Comparison of ENCODE assay signal across 9 mouse cellular contexts in genomic region chr2:180725414-180725778, GRCm38 (mm10). TPM values are rescaled to one million over a fixed set of nuclear protein-coding genes. Genes with fewer than 3 reads are reported as not detected.
DNase-seq lines count a peak whose midpoint lies in the region; ATAC-seq and TF ChIP-seq lines count a peak whose summit lies in the region.
"Had no signal": no experiment of that assay in that cellular context is flagged by ENCODE, and none has a peak within 500 bp of the region (broad histone marks: within the 10 kb centered on the region; RNA-seq: fewer than 3 reads in every experiment).

No protein-coding gene starts in this region.

- H3K36me3 ChIP-seq in hindbrain, embryonic 10.5 days: peaks cover 38% of the 10 kb centered on the region
- 0 out of 2 replicates have a peak, but pooled peaks cover 4% of the 10 kb centered on the region for H3K36me3 ChIP-seq in hindbrain, embryonic 11.5 days (ENCODE audit: control insufficient read depth, insufficient read depth, low read length)
- no peaks in the 10 kb centered on the region; the same call in none of the 2 replicates for H3K36me3 ChIP-seq in testis, adult 2 months (ENCODE audit: control insufficient read depth, insufficient read depth, low read length)
- peaks cover 38% of the 10 kb centered on the region for H3K36me3 ChIP-seq in limb, embryonic 10.5 days
- peaks cover 7% of the 10 kb centered on the region; the same call in 1 of the 2 replicates for H3K36me3 ChIP-seq in stomach, embryonic 16.5 days (ENCODE audit: control insufficient read depth, insufficient read depth, low read length)

- TF ChIP-seq POLR2A in testis, adult 2 months (IDR thresholded peaks at IDR 0.05; ENCODE audit: control insufficient read depth, low read depth, low read length): no peak

- H3K27ac ChIP-seq in hindbrain, embryonic 10.5 days: no peak overlapping the region
- H3K27ac ChIP-seq in hindbrain, embryonic 11.5 days (ENCODE audit: low read depth, low read length): no peak overlapping the region
- peak overlapping the region; percentile 80 for H3K27ac ChIP-seq in testis, adult 2 months (ENCODE audit: control insufficient read depth, insufficient read depth, low read depth, low read length)
- no peak overlapping the region for H3K27ac ChIP-seq in limb, embryonic 10.5 days
- H3K27ac ChIP-seq in stomach, embryonic 16.5 days (ENCODE audit: low read length): peak overlapping the region; percentile 62; the same call in 1 of the 2 replicates

- no peak overlapping the region for H3K4me2 ChIP-seq in hindbrain, embryonic 11.5 days (replicated peaks; ENCODE audit: low read depth, low read length)
- H3K4me2 ChIP-seq in stomach, embryonic 16.5 days (ENCODE audit: low read depth, low read length): peak overlapping the region; percentile 65

- no peak for DNase-seq in hindbrain, embryonic 10.5 days (ENCODE audit: low spot score)
- DNase-seq in hindbrain, embryonic 11.5 days (ENCODE audit: low spot score): no peak
- no peak for DNase-seq in testis, postnatal 14 days (ENCODE audit: low spot score)
- no peak for DNase-seq in limb, embryonic 10.5 days (ENCODE audit: low spot score)
- DNase-seq in cerebellum, postnatal 14 days: no peak

- no peaks in the 10 kb centered on the region for H3K9me3 ChIP-seq in hindbrain, embryonic 10.5 days
- no peaks in the 10 kb centered on the region for H3K9me3 ChIP-seq in hindbrain, embryonic 11.5 days (ENCODE audit: control insufficient read depth, low read length)
- H3K9me3 ChIP-seq in limb, embryonic 10.5 days (replicated peaks): no peaks in the 10 kb centered on the region
- no peaks in the 10 kb centered on the region for H3K9me3 ChIP-seq in stomach, embryonic 16.5 days (replicated peaks; ENCODE audit: control insufficient read depth, low read length)

- 0 out of 2 replicates have a peak overlapping the region, but pooled peaks have one; percentile 4 for H3K4me3 ChIP-seq in hindbrain, embryonic 10.5 days
- H3K4me3 ChIP-seq in hindbrain, embryonic 11.5 days (ENCODE audit: low read depth, low read length): no peak overlapping the region
- H3K4me3 ChIP-seq in testis, adult 2 months (ENCODE audit: control insufficient read depth, low read depth, low read length): peak overlapping the region; percentile 76
- H3K4me3 ChIP-seq in limb, embryonic 10.5 days: peak overlapping the region; percentile 13; the same call in 1 of the 2 replicates
- H3K4me3 ChIP-seq in stomach, embryonic 16.5 days (replicated peaks; ENCODE audit: low read length): peak overlapping the region; percentile 37

- TF ChIP-seq CTCF in testis, adult 2 months (IDR thresholded peaks at IDR 0.05; ENCODE audit: control insufficient read depth, insufficient read depth, insufficient replicate concordance, low read depth, low read length): no peak

- 0 out of 2 replicates have a peak, but pooled peaks cover 4% of the 10 kb centered on the region for H3K27me3 ChIP-seq in hindbrain, embryonic 10.5 days (ENCODE audit: insufficient read depth, poor library complexity, severe bottlenecking)
- H3K27me3 ChIP-seq in hindbrain, embryonic 11.5 days (ENCODE audit: control insufficient read depth, insufficient read depth, low read length): no peaks in the 10 kb centered on the region
- no peaks in the 10 kb centered on the region for H3K27me3 ChIP-seq in testis, adult 2 months (ENCODE audit: control insufficient read depth, insufficient read depth, low read length)
- H3K27me3 ChIP-seq in limb, embryonic 10.5 days (ENCODE audit: low read depth, poor library complexity, severe bottlenecking): no peaks in the 10 kb centered on the region; the same call in 1 of the 2 replicates
- H3K27me3 ChIP-seq in stomach, embryonic 16.5 days (ENCODE audit: control insufficient read depth, insufficient read depth, low read length): no peaks in the 10 kb centered on the region

- peaks cover 26% of the 10 kb centered on the region for H3K4me1 ChIP-seq in hindbrain, embryonic 10.5 days (replicated peaks)
- H3K4me1 ChIP-seq in hindbrain, embryonic 11.5 days (replicated peaks; ENCODE audit: control insufficient read depth, insufficient read depth, low read length): no peaks in the 10 kb centered on the region
- peaks cover 23% of the 10 kb centered on the region for H3K4me1 ChIP-seq in testis, adult 2 months (ENCODE audit: control insufficient read depth, insufficient read depth, low read length)
- H3K4me1 ChIP-seq in limb, embryonic 10.5 days: peaks cover 21% of the 10 kb centered on the region
- peaks cover 16% of the 10 kb centered on the region for H3K4me1 ChIP-seq in stomach, embryonic 16.5 days (ENCODE audit: control insufficient read depth, insufficient read depth, low read length)

- no peak for ATAC-seq in hindbrain, embryonic 11.5 days (ENCODE audit: low FRiP score)
- no peak for ATAC-seq in stomach, embryonic 16.5 days (ENCODE audit: insufficient read depth, low FRiP score)
- no peak for ATAC-seq in activated CD4-positive, CD25-positive, alpha-beta regulatory T cell, adult 4 months
- ATAC-seq: forebrain, embryonic 16.5 days had no signal

- no peak overlapping the region for H3K9ac ChIP-seq in hindbrain, embryonic 11.5 days (ENCODE audit: low read depth, low read length)
- H3K9ac ChIP-seq in stomach, embryonic 16.5 days (ENCODE audit: low read length): peak overlapping the region; percentile 65

- 8% methylated on average over 6 of the region's 6 CpGs for WGBS in hindbrain, embryonic 10.5 days
- 9% methylated on average over 6 of the region's 6 CpGs for WGBS in hindbrain, embryonic 11.5 days
- 11% methylated on average over 6 of the region's 6 CpGs for WGBS in limb, embryonic 10.5 days
- 1% methylated on average over 6 of the region's 6 CpGs for WGBS in stomach, embryonic 16.5 days

RNA-seq across cellular contexts. Expression of gene Slc17a9, which starts 0.3 kb away (rescaled TPM):
- polyA plus RNA-seq in hindbrain, embryonic 10.5 days (2016; fragmentation: Nextera tagmentation; extraction: Ambion mirVana): 0.25 and 0.54 TPM in 2 replicates
- polyA plus RNA-seq in hindbrain, embryonic 11.5 days (2014; fragmentation: Nextera tagmentation; extraction: Ambion mirVana): 0.14 and 0.45 TPM in 2 replicates
- 16.0 and 16.4 TPM in 2 replicates for polyA plus RNA-seq in testis, adult 2 months (2012; rRNA removed)
- polyA plus RNA-seq in limb, embryonic 10.5 days (2016; fragmentation: Nextera tagmentation; extraction: Ambion mirVana): 0.38 and 0.73 TPM in 2 replicates
- 4.9 and 5.1 TPM in 2 replicates for polyA plus RNA-seq in stomach, embryonic 16.5 days (2015; fragmentation: Nextera tagmentation; extraction: Ambion mirVana)
- 10 to 100 TPM; 68.7 to 77.6 TPM for polyA plus RNA-seq in activated CD4-positive, CD25-positive, alpha-beta regulatory T cell, adult 4 months (2017; shearing (Covaris generic))

RNA-seq across cellular contexts. Expression of gene Gid8, which starts 15.5 kb away (rescaled TPM):
- polyA plus RNA-seq in hindbrain, embryonic 10.5 days (2016; fragmentation: Nextera tagmentation; extraction: Ambion mirVana): 50.0 and 50.8 TPM in 2 replicates
- polyA plus RNA-seq in hindbrain, embryonic 11.5 days (2014; fragmentation: Nextera tagmentation; extraction: Ambion mirVana): 59.6 and 70.0 TPM in 2 replicates
- 29.3 and 30.9 TPM in 2 replicates for polyA plus RNA-seq in testis, adult 2 months (2012; rRNA removed)
- 44.8 and 53.4 TPM in 2 replicates for polyA plus RNA-seq in limb, embryonic 10.5 days (2016; fragmentation: Nextera tagmentation; extraction: Ambion mirVana)
- polyA plus RNA-seq in stomach, embryonic 16.5 days (2015; fragmentation: Nextera tagmentation; extraction: Ambion mirVana): 60.7 and 65.8 TPM in 2 replicates
- polyA plus RNA-seq in activated CD4-positive, CD25-positive, alpha-beta regulatory T cell, adult 4 months (2017; shearing (Covaris generic)): 10 to 100 TPM; 22.3 to 24.5 TPM

RNA-seq across cellular contexts. Expression of gene Dido1, which starts 15.6 kb away (rescaled TPM):
- 31.9 and 33.3 TPM in 2 replicates for polyA plus RNA-seq in hindbrain, embryonic 10.5 days (2016; fragmentation: Nextera tagmentation; extraction: Ambion mirVana)
- polyA plus RNA-seq in hindbrain, embryonic 11.5 days (2014; fragmentation: Nextera tagmentation; extraction: Ambion mirVana): 29.5 and 39.7 TPM in 2 replicates
- 24.1 and 26.6 TPM in 2 replicates for polyA plus RNA-seq in testis, adult 2 months (2012; rRNA removed)
- 33.7 and 40.0 TPM in 2 replicates for polyA plus RNA-seq in limb, embryonic 10.5 days (2016; fragmentation: Nextera tagmentation; extraction: Ambion mirVana)
- 23.9 and 26.7 TPM in 2 replicates for polyA plus RNA-seq in stomach, embryonic 16.5 days (2015; fragmentation: Nextera tagmentation; extraction: Ambion mirVana)
- 10 to 100 TPM; 35.0 to 46.9 TPM for polyA plus RNA-seq in activated CD4-positive, CD25-positive, alpha-beta regulatory T cell, adult 4 months (2017; shearing (Covaris generic))

RNA-seq across cellular contexts. Expression of gene Bhlhe23, which starts 51.3 kb away (rescaled TPM):
- 5.0 and 6.1 TPM in 2 replicates for polyA plus RNA-seq in hindbrain, embryonic 10.5 days (2016; fragmentation: Nextera tagmentation; extraction: Ambion mirVana)
- 3.0 and 3.7 TPM in 2 replicates for polyA plus RNA-seq in hindbrain, embryonic 11.5 days (2014; fragmentation: Nextera tagmentation; extraction: Ambion mirVana)
- 0.05 and 0.16 TPM in 2 replicates for polyA plus RNA-seq in testis, adult 2 months (2012; rRNA removed)
- polyA plus RNA-seq in limb, embryonic 10.5 days (2016; fragmentation: Nextera tagmentation; extraction: Ambion mirVana): not detected in 2 replicates
- not detected in 2 replicates for polyA plus RNA-seq in stomach, embryonic 16.5 days (2015; fragmentation: Nextera tagmentation; extraction: Ambion mirVana)
- not detected for polyA plus RNA-seq in activated CD4-positive, CD25-positive, alpha-beta regulatory T cell, adult 4 months (2017; shearing (Covaris generic))

Comparison
In these comparisons a context has a peak if more than half of its experiments do, and no peak if none do; other contexts are left out.
1. H3K27ac ChIP-seq: peak in testis, adult 2 months (single experiment) and stomach, embryonic 16.5 days (single experiment); none in hindbrain, embryonic 10.5 days (single experiment), hindbrain, embryonic 11.5 days (single experiment) and limb, embryonic 10.5 days (single experiment).